9 mouse cellular contexts compared by ENCODE assay signal in the genomic region with DNA sequence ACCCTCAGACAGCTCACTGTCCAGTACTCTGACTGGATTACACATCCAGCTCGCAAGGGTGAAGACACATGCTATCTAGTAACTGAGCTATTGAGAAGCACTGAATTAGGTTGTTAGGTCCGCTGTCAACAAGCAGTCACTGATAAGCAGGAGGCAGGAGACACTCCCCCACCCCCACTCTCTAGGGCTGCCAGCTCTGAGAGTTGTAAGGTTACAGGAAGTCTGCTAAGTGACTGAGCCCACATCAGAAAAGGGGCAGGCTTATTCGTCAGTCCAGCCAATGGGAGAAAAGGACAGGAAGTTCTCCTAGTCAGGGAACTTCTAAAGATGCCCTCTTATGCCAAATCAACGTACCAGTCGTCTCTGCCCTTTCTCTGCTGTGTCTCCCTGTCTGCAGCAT.
DNase-seq lines count a peak whose midpoint lies in the region; ATAC-seq and TF ChIP-seq lines count a peak whose summit lies in the region.
"Had no signal": no experiment of that assay in that cellular context is flagged by ENCODE, and none has a peak within 500 bp of the region (broad histone marks: within the 10 kb centered on the region; RNA-seq: fewer than 3 reads in every experiment).

No protein-coding gene starts in this region.

- peak; percentile 46 for DNase-seq in kidney, adult 11 months
- DNase-seq in kidney, adult 18-20 months = no peak
- peak; percentile 56 for DNase-seq in embryo, embryonic 10.5 days (ENCODE audit: low spot score)
- DNase-seq in lung, embryonic 14.5 days = peak; percentile 69
- DNase-seq in thymus, adult 18-20 months = peak; percentile 23 to 51
- DNase-seq in frontal cortex, postnatal 36 days (ENCODE audit: low spot score in 2 of 2) = no peak
- no peak for DNase-seq in frontal cortex, postnatal 10 days (ENCODE audit: low spot score in 2 of 2)

- H3K27me3 ChIP-seq in lung, embryonic 14.5 days (ENCODE audit: insufficient read depth, low read length) = no peaks in the 10 kb centered on the region
- H3K27me3 ChIP-seq: limb, embryonic 13.5 days had no signal

- no peaks in the 10 kb centered on the region for H3K9me3 ChIP-seq in lung, embryonic 14.5 days (ENCODE audit: low read depth, low read length)
- H3K9me3 ChIP-seq: limb, embryonic 13.5 days had no signal

- H3K4me3 ChIP-seq in lung, embryonic 14.5 days (ENCODE audit: low read depth, low read length) = no peak overlapping the region
- H3K4me3 ChIP-seq: limb, embryonic 13.5 days had no signal

- ATAC-seq in inflammation-experienced regulatory T-cells, adult 6 months = peak; percentile 99
- ATAC-seq in lung, embryonic 14.5 days (ENCODE audit: insufficient read depth) = peak; percentile 69; the same call in 1 of the 2 replicates

- no peaks in the 10 kb centered on the region for H3K36me3 ChIP-seq in lung, embryonic 14.5 days (ENCODE audit: insufficient read depth)
- H3K36me3 ChIP-seq: limb, embryonic 13.5 days had no signal

- no peak for TF ChIP-seq CTCF in lung, embryonic 14.5 days (IDR thresholded peaks at IDR 0.05; ENCODE audit: low read depth)

- 0 out of 2 replicates have a peak overlapping the region, but pooled peaks have one; percentile 10 for H3K4me2 ChIP-seq in lung, embryonic 14.5 days
- H3K4me2 ChIP-seq: limb, embryonic 13.5 days had no signal

- 9% methylated on average over 5 of the region's 5 CpGs for WGBS in lung, embryonic 14.5 days

- peaks cover 9% of the 10 kb centered on the region; the same call in 1 of the 2 replicates for H3K4me1 ChIP-seq in lung, embryonic 14.5 days (ENCODE audit: insufficient read depth)

- H3K9ac ChIP-seq in lung, embryonic 14.5 days = no peak overlapping the region
- H3K9ac ChIP-seq: limb, embryonic 13.5 days had no signal

- H3K27ac ChIP-seq in lung, embryonic 14.5 days (ENCODE audit: low read depth) = peak overlapping the region; percentile 37; the same call in 1 of the 2 replicates
- H3K27ac ChIP-seq: limb, embryonic 13.5 days had no signal

Comparison
In these comparisons a context has a peak if more than half of its experiments do, and no peak if none do; other contexts are left out.
1. DNase-seq: peak in kidney, adult 11 months (single experiment), embryo, embryonic 10.5 days (single experiment), lung, embryonic 14.5 days (single experiment) and thymus, adult 18-20 months (2 of 2); none in kidney, adult 18-20 months (single experiment), frontal cortex, postnatal 36 days (0 of 2) and frontal cortex, postnatal 10 days (0 of 2).